Mouse (Mus musculus) granulocyte monocyte progenitor cell, adult 5-6 weeks (primary cell): ENCODE measurements around the gene Tmprss13. TPM values are rescaled to one million over a fixed set of nuclear protein-coding genes. Genes with fewer than 3 reads are reported as not detected.

Experiments used
- ATAC-seq: replicated peaks from 2 replicates; pipeline ENCODE4 v1.8.0; 2016; ENCODE audit warnings: mild to moderate bottlenecking, moderate TSS enrichment, inconsistent platforms; ENCODE audit not compliant: poor library complexity, severe bottlenecking
- total RNA-seq, 2 experiments: library from RNA; stranded (forward) in 1 of 2; stranded (reverse) in 1 of 2; fragments of 200-712, 200-1000 nt in 1 of 2; fragments of >200 nt in 1 of 2; fragmentation: Nextera tagmentation in 1 of 2; gene quantifications; 2 replicates each; pipeline ENCODE4 v1.2.3; 2014 to 2017

Gene Tmprss13
- total RNA-seq, 2 experiments from 2014 or later: not detected

DNA sequence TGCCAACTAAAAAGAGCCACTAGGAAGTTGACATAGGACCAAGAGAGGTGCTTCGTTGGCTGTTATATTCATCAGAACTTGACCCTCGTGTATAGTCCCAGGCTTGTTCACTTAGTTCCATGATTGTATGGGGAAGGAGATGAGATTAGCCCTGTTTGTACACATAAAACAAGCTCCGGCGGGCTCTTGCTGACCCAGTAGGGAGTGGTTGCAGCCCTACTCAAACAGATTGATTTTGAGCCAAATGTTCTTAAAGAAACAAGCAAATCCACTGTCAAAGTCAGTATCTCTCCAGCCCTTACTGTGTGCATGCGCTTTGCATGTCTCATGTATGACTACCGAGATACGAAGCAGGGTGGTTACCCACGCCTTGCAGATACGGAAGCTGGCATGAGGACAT lies 7.5 kb downstream of the Tmprss13 start:
- ATAC-seq: no peak

GRCm38 (mm10) chr9:45328263-45328662 lies 9.4 kb downstream of the Tmprss13 start:
- ATAC-seq: no peak

GRCm38 (mm10) chr9:45329577-45329976 lies 10.7 kb downstream of the Tmprss13 start:
- ATAC-seq: peak; percentile 69

- ATAC-seq: no peak
Observed at GRCm38 (mm10) chr9:45337406-45337805, 18.5 kb downstream of the Tmprss13 start.

DNA sequence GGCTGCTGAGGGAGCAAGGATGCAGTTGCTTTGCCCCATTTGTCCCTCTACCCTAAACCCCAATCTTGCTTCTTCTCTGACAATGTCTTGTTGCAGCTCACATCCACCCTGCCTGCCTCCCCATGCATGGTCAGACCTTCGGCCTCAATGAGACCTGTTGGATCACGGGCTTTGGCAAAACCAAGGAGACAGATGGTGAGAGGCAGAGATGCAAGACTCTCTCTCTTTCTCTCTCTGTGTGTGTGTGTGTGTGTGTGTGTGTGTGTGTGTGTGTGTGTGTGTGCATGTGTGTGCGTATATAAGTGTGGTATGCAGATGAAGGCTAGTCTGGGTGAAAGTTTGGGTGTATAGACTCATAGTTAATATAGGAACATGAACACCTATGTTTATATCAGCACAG lies 24.2 kb downstream of the Tmprss13 start:
- ATAC-seq: no peak

GRCm38 (mm10) chr9:45345516-45345915 lies 26.6 kb downstream of the Tmprss13 start:
- ATAC-seq: no peak; the same call in 1 of the 2 replicates

DNA sequence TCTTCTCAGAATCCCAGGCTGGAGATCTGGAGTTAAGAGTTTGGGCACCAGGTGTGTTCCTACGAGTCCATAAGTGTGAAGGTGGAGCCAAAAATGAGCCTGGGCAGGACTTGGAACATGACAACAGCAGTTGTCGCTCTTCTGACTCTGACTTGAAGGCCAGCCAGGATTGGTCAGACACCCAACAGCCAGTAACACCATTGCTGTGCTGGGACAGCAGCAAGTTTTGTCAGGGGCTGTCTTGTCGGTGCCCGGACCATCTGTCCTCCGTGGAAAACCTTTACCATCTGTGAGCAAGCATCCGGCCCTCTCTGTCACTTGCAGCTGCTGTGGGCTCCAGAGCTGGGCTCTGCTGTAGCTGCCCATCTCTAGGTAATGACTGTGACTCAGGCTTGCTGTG lies 27.4 kb downstream of the Tmprss13 start:
- no peak for ATAC-seq

GRCm38 (mm10) chr9:45348560-45348959 lies 29.7 kb downstream of the Tmprss13 start:
- ATAC-seq: no peak

- no peak for ATAC-seq
Observed at GRCm38 (mm10) chr9:45349181-45349580, 30.3 kb downstream of the Tmprss13 start.

GRCm38 (mm10) chr9:45349851-45350250 lies 31.0 kb downstream of the Tmprss13 start:
- no peak for ATAC-seq

- ATAC-seq: no peak
Observed at GRCm38 (mm10) chr9:45355192-45355591, 36.3 kb downstream of the Tmprss13 start.

DNA sequence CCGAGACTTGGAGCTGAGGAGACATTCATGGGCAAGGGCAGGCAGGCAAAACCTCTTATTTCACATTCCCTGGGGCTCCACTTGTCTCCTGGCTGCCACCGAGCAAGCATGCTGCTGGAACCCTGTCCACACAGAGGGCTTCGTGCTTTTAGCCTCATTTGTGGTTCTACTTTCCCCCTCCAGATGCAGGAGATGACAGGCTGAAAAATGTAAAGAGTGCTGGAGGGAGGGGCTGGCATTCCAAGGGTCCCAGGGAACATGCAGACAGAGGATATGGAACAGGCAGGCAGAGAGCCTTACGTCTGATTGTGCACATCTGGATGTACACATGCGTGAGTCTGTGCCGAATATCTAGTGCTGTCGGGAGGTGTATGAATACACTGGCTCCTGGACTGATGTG lies 39.5 kb downstream of the Tmprss13 start:
- ATAC-seq: no peak

- ATAC-seq: no peak
Observed at GRCm38 (mm10) chr9:45362051-45362461, 43.2 kb downstream of the Tmprss13 start.

GRCm38 (mm10) chr9:45363639-45364214 lies 44.8 kb downstream of the Tmprss13 start:
- no peak for ATAC-seq

DNA sequence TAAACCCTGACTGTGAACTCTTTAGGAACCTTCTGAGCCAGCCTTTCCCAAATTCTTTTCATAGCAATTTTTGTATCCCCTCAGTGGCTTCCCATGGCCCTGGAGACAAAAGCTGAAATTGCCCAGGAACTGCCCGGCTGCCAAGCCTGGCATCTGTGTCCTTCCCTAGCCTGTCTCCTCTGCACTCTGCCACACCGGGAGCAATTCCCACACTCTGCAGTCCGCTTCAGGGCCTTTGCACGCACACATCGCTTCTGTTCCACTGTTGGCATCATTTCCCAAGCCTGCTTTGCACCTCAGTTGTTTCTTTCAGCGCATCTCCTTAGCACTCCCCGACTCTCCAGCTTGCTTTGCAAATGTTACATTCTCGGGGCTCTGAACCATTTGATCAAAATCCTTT lies 48.8 kb downstream of the Tmprss13 start:
- no peak for ATAC-seq

- peak; percentile 20 for ATAC-seq
Observed at GRCm38 (mm10) chr9:45368341-45368901, 49.5 kb downstream of the Tmprss13 start.

DNA sequence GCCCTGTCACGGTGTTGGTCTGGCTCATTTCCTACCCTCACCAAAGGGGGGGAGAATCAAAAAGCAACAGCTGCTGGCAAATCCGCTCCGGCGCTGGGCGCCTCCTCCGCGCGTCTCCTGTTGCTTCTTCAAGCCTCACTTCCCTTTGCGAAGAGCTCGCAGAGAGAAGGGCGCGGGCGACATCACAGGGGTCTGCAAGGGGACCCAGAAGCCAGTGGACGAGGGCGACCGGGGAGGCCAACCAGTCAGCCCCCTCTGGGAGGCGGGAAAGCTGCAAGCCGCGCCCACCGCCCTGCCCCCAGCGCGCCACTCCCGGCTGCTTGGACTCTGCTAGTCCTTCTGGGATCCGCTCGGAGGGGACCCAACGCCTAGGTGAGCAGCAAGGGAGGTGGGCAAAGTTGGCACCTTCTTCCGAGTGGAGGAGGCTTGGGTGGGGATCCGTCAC lies 51.2 kb downstream of the Tmprss13 start, which contains the start of gene Fxyd6:
TSS of gene Fxyd6 (plus strand) at position 69 of the 445 bp plus-strand sequence.
- ATAC-seq: no peak; the same call in 1 of the 2 replicates

DNA sequence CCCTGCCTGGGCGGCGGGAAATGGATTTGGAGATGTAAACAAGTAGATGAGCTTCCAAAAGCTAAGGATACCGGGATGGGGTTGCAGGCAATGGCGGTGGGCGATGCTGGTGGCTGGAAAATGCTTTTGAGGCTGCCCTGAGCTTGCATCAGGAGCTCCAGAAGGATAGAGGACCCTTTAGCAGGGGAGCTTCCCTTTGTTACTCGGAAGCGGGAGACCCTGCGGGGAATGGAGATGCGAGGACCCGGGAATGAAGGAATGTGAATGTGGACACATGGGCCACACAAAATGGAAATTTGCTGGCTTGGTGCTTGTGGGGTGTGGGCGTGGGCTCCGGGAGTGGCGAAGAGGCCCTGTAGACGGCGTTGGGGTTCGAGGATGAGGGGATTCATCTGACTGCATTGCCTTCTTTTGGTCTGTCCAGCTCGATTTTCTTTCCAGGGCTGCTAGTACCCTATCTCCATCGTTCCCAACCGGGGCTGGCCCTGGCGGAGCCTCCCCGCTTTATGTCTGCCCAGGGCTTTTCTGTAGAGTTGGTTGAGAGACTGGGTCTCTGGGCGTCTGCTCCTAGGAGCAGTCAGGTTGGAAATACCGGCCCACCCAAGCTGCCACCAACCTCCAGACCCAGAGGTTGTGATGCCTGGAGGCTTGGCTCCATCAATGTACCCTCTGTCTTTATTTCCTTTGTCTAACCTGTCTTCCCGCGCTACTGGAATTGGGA lies 51.9 kb downstream of the Tmprss13 start:
- no peak for ATAC-seq

DNA sequence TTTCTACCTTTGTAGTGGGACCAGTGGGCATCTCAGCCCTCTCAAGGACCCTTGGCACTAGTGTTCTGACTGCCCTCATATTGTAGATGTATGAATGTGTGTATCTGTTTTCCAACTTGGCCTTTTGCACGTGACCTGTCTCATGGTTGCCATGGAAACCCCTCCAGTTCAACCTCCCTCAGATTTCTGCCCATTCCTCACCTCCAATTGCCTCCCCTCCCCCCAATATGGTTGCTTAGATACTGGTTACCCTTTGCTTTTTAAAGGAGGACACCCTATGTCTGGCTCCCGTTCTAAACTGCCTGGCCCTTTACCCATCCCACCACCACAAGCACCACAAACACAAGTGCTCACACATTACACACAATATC lies 52.4 kb downstream of the Tmprss13 start:
- ATAC-seq: no peak

GRCm38 (mm10) chr9:45373896-45374295 lies 55.0 kb downstream of the Tmprss13 start:
- no peak for ATAC-seq

- ATAC-seq: no peak
Observed at GRCm38 (mm10) chr9:45374988-45375502, 56.1 kb downstream of the Tmprss13 start.
